Mouse (Mus musculus) forebrain, embryonic 11.5 days (tissue): ENCODE measurements around the gene Tln1. TPM values are rescaled to one million over a fixed set of nuclear protein-coding genes. Genes with fewer than 3 reads are reported as not detected.
A peak's percentile ranks its signal among the peaks of the same experiment; 100 is the strongest.

Source experiments
- ATAC-seq: fragments of 200-750 bp; cut with Nextera tagmentation; replicated peaks from 2 replicates; pipeline ENCODE4 v1.8.0; 2017; ENCODE audit warnings: moderate TSS enrichment; ENCODE audit not compliant: low FRiP score
- DNase-seq: peaks from one replicate; pipeline ENCODE4 v3.0.0-alpha.2; 2017; ENCODE audit warnings: low spot score
- H3K27ac ChIP-seq: fragments of 300-500 bp; sonication (generic); 2 replicates; pipeline ENCODE4 v1.5.1; 2014; ENCODE audit warnings: low read depth, low read length
- H3K27me3 ChIP-seq: fragments of 300-500 bp; sonication (generic); 2 replicates; pipeline ENCODE4 v1.6.1; 2014; ENCODE audit warnings: mild to moderate bottlenecking, low read length, mixed read lengths; ENCODE audit not compliant: control insufficient read depth, insufficient read depth
- H3K36me3 ChIP-seq: fragments of 300-500 bp; sonication (generic); 2 replicates; pipeline ENCODE4 v1.6.1; 2014; ENCODE audit warnings: mild to moderate bottlenecking, low read length, moderate library complexity, mixed read lengths; ENCODE audit not compliant: control insufficient read depth, insufficient read depth
- H3K4me1 ChIP-seq: fragments of 300-500 bp; sonication (generic); replicated peaks from 2 replicates; pipeline ENCODE4 v1.6.1; 2014; ENCODE audit warnings: low read length, mixed read lengths; ENCODE audit not compliant: control insufficient read depth, insufficient read depth
- H3K4me2 ChIP-seq: fragments of 300-500 bp; sonication (generic); 2 replicates; pipeline ENCODE4 v1.6.1; 2014; ENCODE audit warnings: low read depth, mild to moderate bottlenecking, low read length, moderate library complexity, mixed read lengths; ENCODE audit not compliant: severe bottlenecking
- H3K4me3 ChIP-seq: fragments of 300-500 bp; sonication (generic); 2 replicates; pipeline ENCODE4 v1.5.1; 2014; ENCODE audit warnings: low read depth, low read length
- H3K9ac ChIP-seq: fragments of 300-500 bp; sonication (generic); 2 replicates; pipeline ENCODE4 v1.6.1; 2014; ENCODE audit warnings: low read length
- H3K9me3 ChIP-seq: fragments of 300-500 bp; sonication (generic); 2 replicates; pipeline ENCODE4 v1.6.1; 2016; ENCODE audit warnings: low read length, mixed read lengths; ENCODE audit not compliant: control insufficient read depth
- WGBS: fragments of 180-500 bp; shearing (Covaris S2); extraction: QIAGEN DNeasy Blood & Tissue Kit; methylation state at CpG from one replicate; pipeline ENCODE4 v1.1.7; 2014; 5-methylcytosine and 5-hydroxymethylcytosine counted together
- polyA plus RNA-seq: library from polyadenylated mRNA; unstranded; fragments of >200 nt; fragmentation: Nextera tagmentation; extraction: Ambion mirVana; gene quantifications from 2 replicates; pipeline ENCODE4 v1.2.1, GENCODE M21; 2014

The Tln1 gene
- polyA plus RNA-seq, 1 experiment from 2014 or later: 45.9 TPM

DNA sequence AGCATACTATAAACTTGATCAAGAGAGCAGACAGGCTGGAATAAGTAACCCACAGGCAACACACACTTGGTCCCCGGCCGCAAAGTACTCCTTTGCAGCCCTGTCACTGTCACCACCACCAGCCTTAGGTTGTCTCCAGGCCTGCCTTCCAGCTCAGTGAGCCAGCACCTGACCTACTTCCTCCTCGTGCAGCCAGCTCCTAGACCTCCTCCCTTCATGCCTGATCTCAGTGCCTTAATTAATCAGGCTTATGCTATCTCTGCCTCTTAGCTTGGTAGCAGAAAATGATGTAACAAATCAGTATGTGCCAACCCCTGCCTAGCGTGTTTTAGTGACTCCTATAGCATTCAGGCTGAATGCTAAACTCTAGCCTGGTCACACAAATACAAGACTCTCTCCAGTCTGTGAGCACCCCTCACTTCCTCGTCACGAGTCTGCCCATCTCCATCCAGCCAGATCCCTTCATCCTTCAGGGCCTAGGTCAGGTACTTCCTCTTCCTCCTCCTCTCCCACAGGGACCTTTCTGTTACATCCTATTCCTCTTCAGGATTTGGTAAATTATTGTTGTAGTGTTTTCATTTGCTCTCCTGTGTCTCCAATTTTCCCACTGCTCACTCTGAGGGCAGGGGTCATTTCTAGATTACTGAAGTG is 9.0 kb upstream of the Tln1 start:
- peaks cover 9% of the 10 kb centered on the region for H3K36me3 ChIP-seq
- H3K27ac ChIP-seq: no peak overlapping the region
- H3K4me1 ChIP-seq: peaks cover 4% of the 10 kb centered on the region; the same call in 1 of the 2 replicates
- no peak overlapping the region for H3K4me2 ChIP-seq
- no peak overlapping the region for H3K4me3 ChIP-seq
- DNase-seq (no peak), ATAC-seq (no peak)
- 86% methylated on average over 6 of the region's 6 CpGs for WGBS
- no peaks in the 10 kb centered on the region for H3K27me3 ChIP-seq
- H3K9me3 ChIP-seq: no peaks in the 10 kb centered on the region
- H3K9ac ChIP-seq: no peak overlapping the region

GRCm38 (mm10) chr4:43567140-43567539 is 4.6 kb upstream of the Tln1 start:
- Histone ChIP-seq H3K27ac (no peak overlapping the region), H3K9ac (no peak overlapping the region), H3K4me1 (0 out of 2 replicates have a peak, but pooled peaks cover 2% of the 10 kb centered on the region), H3K27me3 (no peaks in the 10 kb centered on the region), H3K9me3 (no peaks in the 10 kb centered on the region), H3K4me2 (no peak overlapping the region), H3K4me3 (no peak overlapping the region), H3K36me3 (peaks cover 10% of the 10 kb centered on the region)
- no peak for ATAC-seq
- 92% methylated on average over 9 of the region's 9 CpGs for WGBS
- no peak for DNase-seq

- peaks cover 13% of the 10 kb centered on the region; the same call in 1 of the 2 replicates for H3K4me1 ChIP-seq
- WGBS: 63% methylated on average over 2 of the region's 2 CpGs
- peaks cover 6% of the 10 kb centered on the region; the same call in 1 of the 2 replicates for H3K36me3 ChIP-seq
- H3K27me3 ChIP-seq: no peaks in the 10 kb centered on the region
- H3K27ac ChIP-seq: no peak overlapping the region
- ATAC-seq (no peak), DNase-seq (no peak)
- H3K4me3 ChIP-seq: no peak overlapping the region
- no peaks in the 10 kb centered on the region for H3K9me3 ChIP-seq
- no peak overlapping the region for H3K9ac ChIP-seq
- H3K4me2 ChIP-seq: no peak overlapping the region
These were observed 1.7 kb upstream of the Tln1 start for GRCm38 (mm10) chr4:43564231-43564630.

- no peaks in the 10 kb centered on the region for H3K9me3 ChIP-seq
- peak overlapping the region; percentile 59 for H3K4me2 ChIP-seq
- H3K27ac ChIP-seq: no peak overlapping the region
- no peak overlapping the region for H3K9ac ChIP-seq
- H3K36me3 ChIP-seq: peaks cover 6% of the 10 kb centered on the region; the same call in 1 of the 2 replicates
- no peak for DNase-seq
- H3K4me3 ChIP-seq: peak overlapping the region; percentile 90
- ATAC-seq: no peak
- H3K4me1 ChIP-seq: peaks cover 17% of the 10 kb centered on the region; the same call in 1 of the 2 replicates
- 85% methylated on average over 4 of the region's 4 CpGs for WGBS
- no peaks in the 10 kb centered on the region for H3K27me3 ChIP-seq
These were observed 1.0 kb upstream of the Tln1 start for GRCm38 (mm10) chr4:43563601-43563875.

DNA sequence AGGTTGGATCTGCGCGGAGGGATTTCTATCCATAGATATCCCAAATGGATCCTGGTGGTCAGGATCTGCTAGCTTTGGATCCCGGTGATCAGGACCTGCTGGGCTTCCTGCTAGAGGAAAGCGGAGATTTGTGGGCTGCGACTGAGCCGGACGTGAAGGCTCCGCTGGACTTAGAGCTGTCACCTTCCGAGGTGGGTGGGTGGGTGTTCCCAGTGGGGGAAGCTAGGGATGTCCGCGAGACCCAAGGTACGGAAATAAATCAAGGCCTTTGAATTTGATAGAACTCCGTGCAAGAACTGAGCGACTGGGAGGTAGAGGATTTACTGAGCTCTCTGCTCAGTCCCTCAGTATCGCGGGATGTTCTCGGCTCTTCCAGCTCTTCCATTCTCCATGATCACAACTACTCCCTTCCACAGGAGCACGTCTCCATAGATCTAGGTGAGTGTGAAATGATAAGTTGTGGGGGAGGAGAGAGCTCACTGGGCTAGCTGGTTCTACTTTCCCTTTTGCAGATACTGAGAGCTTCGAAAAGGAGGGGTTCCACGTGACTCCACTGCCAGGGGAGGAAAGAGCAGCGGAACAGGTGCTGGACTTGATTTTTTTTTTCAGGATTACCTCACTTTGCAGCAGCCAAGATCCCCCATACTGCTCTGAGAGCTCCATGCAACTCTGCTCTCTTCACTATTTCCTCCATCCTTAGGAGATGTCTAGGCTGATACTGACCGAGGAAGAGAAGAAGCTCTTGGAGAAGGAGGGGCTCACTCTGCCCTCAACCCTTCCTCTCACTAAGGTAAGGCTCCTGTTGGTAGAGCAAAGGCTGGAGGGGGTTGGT is 494 bp upstream of the Tln1 start:
- peak overlapping the region; percentile 92 for H3K9ac ChIP-seq
- H3K4me2 ChIP-seq: peak overlapping the region; percentile 59
- no peak; the same call in 1 of the 2 replicates for ATAC-seq
- no peak for DNase-seq
- no peaks in the 10 kb centered on the region for H3K9me3 ChIP-seq
- H3K4me3 ChIP-seq: peak overlapping the region; percentile 90
- peaks cover 18% of the 10 kb centered on the region; the same call in 1 of the 2 replicates for H3K4me1 ChIP-seq
- WGBS: 8% methylated on average over 22 of the region's 22 CpGs
- no peaks in the 10 kb centered on the region for H3K27me3 ChIP-seq
- H3K36me3 ChIP-seq: peaks cover 4% of the 10 kb centered on the region; the same call in 1 of the 2 replicates
- H3K27ac ChIP-seq: peak overlapping the region; percentile 97; the same call in 1 of the 2 replicates

DNA sequence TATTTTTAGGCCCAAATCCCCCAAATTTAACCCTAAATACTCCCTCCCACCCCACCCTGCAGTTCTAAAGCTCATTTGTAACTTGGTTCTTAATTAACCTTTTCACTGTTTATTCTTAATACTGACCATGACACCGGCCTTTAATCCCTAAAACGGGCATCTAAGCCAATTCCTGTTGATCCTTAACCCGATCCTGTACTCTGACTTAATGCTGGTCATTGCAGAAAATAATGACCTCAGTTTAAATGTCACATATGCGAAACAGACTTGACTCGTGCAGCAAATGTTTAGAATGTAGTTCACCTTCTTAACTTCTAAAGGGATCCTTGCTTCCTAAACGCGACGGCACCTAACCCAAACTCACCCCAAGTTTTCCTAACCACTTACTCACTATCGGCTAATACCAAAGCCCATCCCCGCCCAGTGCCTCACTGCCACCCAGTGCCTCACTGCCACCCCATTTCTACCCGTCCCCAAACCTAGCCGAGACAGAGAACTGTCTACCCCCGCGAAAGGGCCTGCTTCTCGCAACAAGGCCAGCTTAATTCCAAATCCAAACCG is 975 bp downstream of the Tln1 start:
- H3K4me2 ChIP-seq: peak overlapping the region; percentile 59
- H3K27ac ChIP-seq: peak overlapping the region; percentile 97
- H3K9me3 ChIP-seq: no peaks in the 10 kb centered on the region
- no peak; the same call in 1 of the 2 replicates for ATAC-seq
- DNase-seq: no peak
- H3K4me3 ChIP-seq: peak overlapping the region; percentile 90
- peaks cover 20% of the 10 kb centered on the region; the same call in 1 of the 2 replicates for H3K4me1 ChIP-seq
- WGBS: 3% methylated on average over 16 of the region's 16 CpGs
- peak overlapping the region; percentile 92 for H3K9ac ChIP-seq
- no peaks in the 10 kb centered on the region for H3K27me3 ChIP-seq
- peaks cover under 1% of the 10 kb centered on the region; the same call in 1 of the 2 replicates for H3K36me3 ChIP-seq

- Histone ChIP-seq H3K27me3 (no peaks in the 10 kb centered on the region), H3K36me3 (no peaks in the 10 kb centered on the region; the same call in 1 of the 2 replicates), H3K4me3 (peak overlapping the region; percentile 90), H3K9ac (peak overlapping the region; percentile 92; the same call in 1 of the 2 replicates), H3K9me3 (no peaks in the 10 kb centered on the region), H3K27ac (no peak overlapping the region), H3K4me1 (peaks cover 20% of the 10 kb centered on the region; the same call in 1 of the 2 replicates), H3K4me2 (peak overlapping the region; percentile 59)
- ATAC-seq (no peak), DNase-seq (no peak)
- WGBS: 32% methylated on average over 2 of the region's 2 CpGs
These were observed 1.5 kb downstream of the Tln1 start for GRCm38 (mm10) chr4:43560976-43561375.

DNA sequence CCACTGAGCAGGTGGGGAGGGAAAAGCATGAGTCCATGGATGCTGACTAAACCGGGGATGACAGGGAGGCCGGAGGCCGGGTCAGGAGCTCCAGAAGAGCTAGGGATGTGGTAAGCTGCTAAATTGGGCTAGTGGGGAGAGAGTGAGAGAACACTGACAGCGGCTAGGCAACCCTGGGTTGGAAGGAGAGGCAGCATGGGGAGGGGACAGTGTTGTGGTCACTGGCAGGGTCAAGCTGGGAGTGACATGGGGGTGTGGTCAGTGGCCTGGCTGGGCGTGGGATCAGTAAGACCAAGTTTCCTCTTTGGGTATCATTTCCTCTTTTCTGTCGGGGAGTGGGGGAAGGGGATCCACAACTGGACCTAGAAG is 2.3 kb downstream of the Tln1 start:
- 53% methylated on average over 6 of the region's 6 CpGs for WGBS
- Histone ChIP-seq H3K36me3 (peaks cover 3% of the 10 kb centered on the region; the same call in 1 of the 2 replicates), H3K9ac (peak overlapping the region; percentile 17; the same call in 1 of the 2 replicates), H3K27me3 (no peaks in the 10 kb centered on the region), H3K4me3 (no peak overlapping the region), H3K4me2 (0 out of 2 replicates have a peak overlapping the region, but pooled peaks have one; percentile 15), H3K9me3 (no peaks in the 10 kb centered on the region), H3K4me1 (peaks cover 20% of the 10 kb centered on the region; the same call in 1 of the 2 replicates), H3K27ac (no peak overlapping the region)
- no peak for ATAC-seq
- no peak for DNase-seq
